Mouse (Mus musculus) c-Kit-negative CD71-positive TER-119-positive erythroid progenitor cells, embryonic 14.5 days (primary cell): ENCODE data around the gene Cenpa.
"Not testable (repeated sequence)": the region's sequence is repeated elsewhere in the genome, so short reads cannot be mapped to it uniquely, and the experiment has no call there.

Experiments used
- DNase-seq: peaks from one replicate; pipeline ENCODE4 v3.0.0-alpha.2; 2013; ENCODE audit warnings: low read depth, low spot score

The Cenpa gene

GRCm38 (mm10) chr5:30678722-30679296, 12.2 kb downstream of the Cenpa start:
- DNase-seq = no peak

- no peak for DNase-seq
These were observed 13.0 kb downstream of the Cenpa start for GRCm38 (mm10) chr5:30679593-30679992.

GRCm38 (mm10) chr5:30681970-30682369, 15.4 kb downstream of the Cenpa start:
- no peak for DNase-seq

- DNase-seq = no peak
These were observed 16.5 kb downstream of the Cenpa start for GRCm38 (mm10) chr5:30682967-30683600.

GRCm38 (mm10) chr5:30683993-30684392, 17.4 kb downstream of the Cenpa start:
- DNase-seq = no peak

GRCm38 (mm10) chr5:30686781-30687180, 20.2 kb downstream of the Cenpa start:
- DNase-seq = no peak

GRCm38 (mm10) chr5:30700361-30701000, 33.9 kb downstream of the Cenpa start:
- DNase-seq = no peak

- not testable (repeated sequence) for DNase-seq
These were observed 34.8 kb downstream of the Cenpa start for GRCm38 (mm10) chr5:30701373-30701772.

GRCm38 (mm10) chr5:30701866-30702265, 35.3 kb downstream of the Cenpa start:
- DNase-seq = no peak

- peak; percentile 40 for DNase-seq
These were observed 43.3 kb downstream of the Cenpa start for GRCm38 (mm10) chr5:30709744-30710383.

- DNase-seq = no peak
These were observed 43.9 kb downstream of the Cenpa start for GRCm38 (mm10) chr5:30710486-30710885.

GRCm38 (mm10) chr5:30711147-30712001, 44.8 kb downstream of the Cenpa start, which contains the start of gene Dpysl5:
Gene Dpysl5 (plus strand): TSS chr5:30711564.
- DNase-seq = no peak

GRCm38 (mm10) chr5:30712002-30712390, 45.4 kb downstream of the Cenpa start:
- no peak for DNase-seq

- no peak for DNase-seq
These were observed 46.1 kb downstream of the Cenpa start for GRCm38 (mm10) chr5:30712441-30713298.

GRCm38 (mm10) chr5:30713299-30713675, 46.7 kb downstream of the Cenpa start:
- DNase-seq = no peak

GRCm38 (mm10) chr5:30713691-30714090, 47.1 kb downstream of the Cenpa start:
- DNase-seq = no peak

GRCm38 (mm10) chr5:30716311-30716710, 49.7 kb downstream of the Cenpa start:
- DNase-seq = no peak

- no peak for DNase-seq
These were observed 50.9 kb downstream of the Cenpa start for GRCm38 (mm10) chr5:30717506-30717905.

GRCm38 (mm10) chr5:30717991-30718703, 51.6 kb downstream of the Cenpa start:
- no peak for DNase-seq

GRCm38 (mm10) chr5:30721935-30722334, 55.4 kb downstream of the Cenpa start:
- DNase-seq = no peak
